Mouse (Mus musculus) small intestine, adult 2 months (tissue): ENCODE measurements around the gene Mfsd4b4. TPM values are rescaled to one million over a fixed set of nuclear protein-coding genes. Genes with fewer than 3 reads are reported as not detected.

ENCODE experiments used
- H3K27ac ChIP-seq: fragments of 200-500 bp; 2 replicates; pipeline ENCODE4 v1.5.1; 2012; ENCODE audit warnings: low read depth, low read length, control low read depth, inconsistent platforms; ENCODE audit not compliant: insufficient read depth
- H3K27me3 ChIP-seq: fragments of 200-500 bp; 2 replicates; pipeline ENCODE4 v1.6.1; 2012; ENCODE audit warnings: mild to moderate bottlenecking, moderate library complexity, low read length, inconsistent platforms; ENCODE audit not compliant: control insufficient read depth, insufficient read depth
- H3K36me3 ChIP-seq: fragments of 200-500 bp; 2 replicates; pipeline ENCODE4 v1.6.1; 2012; ENCODE audit warnings: mild to moderate bottlenecking, low read length, control low read depth, inconsistent platforms; ENCODE audit not compliant: control insufficient read depth, insufficient read depth
- H3K4me1 ChIP-seq: fragments of 200-500 bp; 2 replicates; pipeline ENCODE4 v1.6.1; 2012; ENCODE audit warnings: low read length, inconsistent platforms, mixed read lengths; ENCODE audit not compliant: control insufficient read depth, insufficient read depth, insufficient read length
- H3K4me3 ChIP-seq: fragments of 200-500 bp; 2 replicates; pipeline ENCODE4 v1.5.1; 2012; ENCODE audit warnings: low read depth, mild to moderate bottlenecking, control low read depth, inconsistent platforms, low read length, moderate library complexity
- CTCF ChIP-seq: fragments of 200-500 bp; IDR thresholded peaks from 2 replicates; pipeline ENCODE4 v1.5.1; 2012; ENCODE audit warnings: low read depth, mild to moderate bottlenecking, control low read depth, inconsistent platforms, low read length, moderate library complexity, mixed read lengths; ENCODE audit not compliant: insufficient replicate concordance, insufficient read length; ENCODE audit errors: extremely low read depth
- POLR2A ChIP-seq: fragments of 200-500 bp; IDR thresholded peaks from 2 replicates; pipeline ENCODE4 v1.6.1; 2012; ENCODE audit warnings: low read depth, mild to moderate bottlenecking, control low read depth, inconsistent platforms, low read length, moderate library complexity
- WGBS: fragments of 180-500 bp; shearing (Covaris S2); methylation state at CpG from one replicate; pipeline ENCODE4 v1.1.7; 2018; 5-methylcytosine and 5-hydroxymethylcytosine counted together
- polyA plus RNA-seq: library from polyadenylated mRNA; depleted of rRNA; stranded (reverse); fragments of >200 nt; gene quantifications from 2 replicates; pipeline ENCODE4 v1.2.3, GENCODE M21; 2012

Gene Mfsd4b4
- polyA plus RNA-seq, 1 experiment: 0.52 TPM

- H3K4me3 ChIP-seq: peak overlapping the region; percentile 48
- H3K4me1 ChIP-seq: peaks cover 17% of the 10 kb centered on the region
- no peaks in the 10 kb centered on the region for H3K27me3 ChIP-seq
- peak overlapping the region; percentile 99 for H3K27ac ChIP-seq
- WGBS: 22% methylated on average over 10 of the region's 10 CpGs
- TF ChIP-seq POLR2A (peak; percentile 21; the same call in 1 of the 2 replicates), CTCF (no peak)
- no peaks in the 10 kb centered on the region for H3K36me3 ChIP-seq
Measured at GRCm38 (mm10) chr10:39906799-39907658, 8.0 kb upstream of the Mfsd4b4 start.

GRCm38 (mm10) chr10:39904191-39904590 lies 5.2 kb upstream of the Mfsd4b4 start:
- WGBS: 91% methylated on average over 3 of the region's 3 CpGs
- Histone ChIP-seq H3K4me1 (peaks cover 17% of the 10 kb centered on the region), H3K4me3 (no peak overlapping the region), H3K27ac (no peak overlapping the region), H3K27me3 (no peaks in the 10 kb centered on the region), H3K36me3 (no peaks in the 10 kb centered on the region)
- TF ChIP-seq POLR2A (no peak), CTCF (no peak)

GRCm38 (mm10) chr10:39896503-39896902 lies 2.5 kb downstream of the Mfsd4b4 start:
- 72% methylated on average over 5 of the region's 5 CpGs for WGBS
- Histone ChIP-seq H3K4me1 (peaks cover 10% of the 10 kb centered on the region; the same call in 1 of the 2 replicates), H3K27me3 (no peaks in the 10 kb centered on the region), H3K27ac (no peak overlapping the region), H3K36me3 (no peaks in the 10 kb centered on the region), H3K4me3 (no peak overlapping the region)
- TF ChIP-seq CTCF: peak; percentile 31; the same call in 1 of the 2 replicates
- no peak for TF ChIP-seq POLR2A

GRCm38 (mm10) chr10:39893702-39894697 lies 5.0 kb downstream of the Mfsd4b4 start:
- Histone ChIP-seq H3K36me3 (no peaks in the 10 kb centered on the region), H3K4me3 (no peak overlapping the region)
- WGBS: 51% methylated on average over 11 of the region's 11 CpGs

GRCm38 (mm10) chr10:39888621-39889020 lies 10.4 kb downstream of the Mfsd4b4 start:
- WGBS: 64% methylated on average over 3 of the region's 3 CpGs
- TF ChIP-seq CTCF: no peak
- no peak for TF ChIP-seq POLR2A

More at GRCm38 (mm10) chr10:39893702-39894697, 5.0 kb downstream of the Mfsd4b4 start:
- H3K27me3 ChIP-seq: no peaks in the 10 kb centered on the region
- no peak overlapping the region for H3K27ac ChIP-seq
- TF ChIP-seq CTCF: no peak
- TF ChIP-seq POLR2A: no peak
- H3K4me1 ChIP-seq: peaks cover 8% of the 10 kb centered on the region; the same call in 1 of the 2 replicates

GRCm38 (mm10) chr10:39865509-39865908 lies 33.5 kb downstream of the Mfsd4b4 start:
- H3K4me1 ChIP-seq: peaks cover 4% of the 10 kb centered on the region; the same call in 1 of the 2 replicates
- no peak overlapping the region for H3K27ac ChIP-seq
- TF ChIP-seq CTCF: no peak
- no peak for TF ChIP-seq POLR2A
- H3K36me3 ChIP-seq: peaks cover 27% of the 10 kb centered on the region
- no peak overlapping the region for H3K4me3 ChIP-seq
- WGBS: 85% methylated on average over 2 of the region's 2 CpGs
- no peaks in the 10 kb centered on the region for H3K27me3 ChIP-seq

More at GRCm38 (mm10) chr10:39888621-39889020, 10.4 kb downstream of the Mfsd4b4 start:
- no peak overlapping the region for H3K4me3 ChIP-seq
- H3K27ac ChIP-seq: no peak overlapping the region
- no peaks in the 10 kb centered on the region for H3K27me3 ChIP-seq
- H3K36me3 ChIP-seq: no peaks in the 10 kb centered on the region
- no peaks in the 10 kb centered on the region for H3K4me1 ChIP-seq
